Mouse (Mus musculus): ENCODE measurements around the gene Rabep1. TPM values are rescaled to one million over a fixed set of nuclear protein-coding genes. Genes with fewer than 3 reads are reported as not detected.

Gene Rabep1
- polyA plus RNA-seq, 1 experiment from 2014 or later, result 27.8 TPM

GRCm38 (mm10) chr11:70869263-70869662 is 24.7 kb downstream of the Rabep1 start:
- Histone ChIP-seq H3K4me1 (ENCODE audit: control insufficient read depth, insufficient read depth, low read length) (no peaks in the 10 kb centered on the region; the same call in 1 of the 2 replicates), H3K4me3 (ENCODE audit: low read depth, low read length) (no peak overlapping the region), H3K9me3 (replicated peaks; ENCODE audit: control insufficient read depth, low read length) (no peaks in the 10 kb centered on the region), H3K27me3 (ENCODE audit: control insufficient read depth, insufficient read depth, low read length) (no peaks in the 10 kb centered on the region), H3K36me3 (ENCODE audit: control insufficient read depth, insufficient read depth, low read length) (no peaks in the 10 kb centered on the region), H3K4me2 (no peak overlapping the region), H3K27ac (ENCODE audit: low read depth, low read length) (no peak overlapping the region), H3K9ac (ENCODE audit: low read depth, low read length) (no peak overlapping the region)
- 82% methylated on average over 3 of the region's 3 CpGs for WGBS (ENCODE audit: insufficient replicate concordance)
- no peak for ATAC-seq (replicated peaks; ENCODE audit: insufficient number of reproducible peaks, low FRiP score, low TSS enrichment)

GRCm38 (mm10) chr11:70869811-70870210 is 25.2 kb downstream of the Rabep1 start:
- Histone ChIP-seq H3K27ac (ENCODE audit: low read depth, low read length) (no peak overlapping the region), H3K27me3 (ENCODE audit: control insufficient read depth, insufficient read depth, low read length) (no peaks in the 10 kb centered on the region), H3K4me2 (no peak overlapping the region), H3K4me1 (ENCODE audit: control insufficient read depth, insufficient read depth, low read length) (no peaks in the 10 kb centered on the region; the same call in 1 of the 2 replicates), H3K36me3 (ENCODE audit: control insufficient read depth, insufficient read depth, low read length) (no peaks in the 10 kb centered on the region), H3K4me3 (ENCODE audit: low read depth, low read length) (no peak overlapping the region), H3K9ac (ENCODE audit: low read depth, low read length) (no peak overlapping the region), H3K9me3 (replicated peaks; ENCODE audit: control insufficient read depth, low read length) (no peaks in the 10 kb centered on the region)
- ATAC-seq (replicated peaks; ENCODE audit: insufficient number of reproducible peaks, low FRiP score, low TSS enrichment), result no peak
- WGBS (ENCODE audit: insufficient replicate concordance), result 86% methylated on average over 2 of the region's 2 CpGs

GRCm38 (mm10) chr11:70870407-70870806 is 25.8 kb downstream of the Rabep1 start:
- ATAC-seq (replicated peaks; ENCODE audit: insufficient number of reproducible peaks, low FRiP score, low TSS enrichment), result no peak
- WGBS (ENCODE audit: insufficient replicate concordance), result 84% methylated on average over 1 of the region's 1 CpGs
- Histone ChIP-seq H3K9ac (ENCODE audit: low read depth, low read length) (no peak overlapping the region), H3K4me2 (no peak overlapping the region), H3K36me3 (ENCODE audit: control insufficient read depth, insufficient read depth, low read length) (no peaks in the 10 kb centered on the region), H3K4me3 (ENCODE audit: low read depth, low read length) (no peak overlapping the region), H3K27ac (ENCODE audit: low read depth, low read length) (no peak overlapping the region), H3K4me1 (ENCODE audit: control insufficient read depth, insufficient read depth, low read length) (no peaks in the 10 kb centered on the region; the same call in 1 of the 2 replicates), H3K9me3 (replicated peaks; ENCODE audit: control insufficient read depth, low read length) (no peaks in the 10 kb centered on the region), H3K27me3 (ENCODE audit: control insufficient read depth, insufficient read depth, low read length) (no peaks in the 10 kb centered on the region)

- no peaks in the 10 kb centered on the region; the same call in 1 of the 2 replicates for H3K4me1 ChIP-seq (ENCODE audit: control insufficient read depth, insufficient read depth, low read length)
- no peak overlapping the region for H3K4me3 ChIP-seq (ENCODE audit: low read depth, low read length)
- H3K27me3 ChIP-seq (ENCODE audit: control insufficient read depth, insufficient read depth, low read length), result no peaks in the 10 kb centered on the region
- ATAC-seq (replicated peaks; ENCODE audit: insufficient number of reproducible peaks, low FRiP score, low TSS enrichment), result no peak
- H3K9me3 ChIP-seq (replicated peaks; ENCODE audit: control insufficient read depth, low read length), result no peaks in the 10 kb centered on the region
- H3K9ac ChIP-seq (ENCODE audit: low read depth, low read length), result no peak overlapping the region
- no peak overlapping the region for H3K27ac ChIP-seq (ENCODE audit: low read depth, low read length)
- no peak overlapping the region for H3K4me2 ChIP-seq
- H3K36me3 ChIP-seq (ENCODE audit: control insufficient read depth, insufficient read depth, low read length), result no peaks in the 10 kb centered on the region
- WGBS (ENCODE audit: insufficient replicate concordance), result 87% methylated on average over 1 of the region's 1 CpGs
These were observed 26.5 kb downstream of the Rabep1 start for GRCm38 (mm10) chr11:70871110-70871509.

GRCm38 (mm10) chr11:70871766-70872330 is 27.3 kb downstream of the Rabep1 start:
- ATAC-seq (replicated peaks; ENCODE audit: insufficient number of reproducible peaks, low FRiP score, low TSS enrichment), result no peak
- no peaks in the 10 kb centered on the region for H3K36me3 ChIP-seq (ENCODE audit: control insufficient read depth, insufficient read depth, low read length)
- 85% methylated on average over 3 of the region's 3 CpGs for WGBS (ENCODE audit: insufficient replicate concordance)

GRCm38 (mm10) chr11:70873846-70874613 is 29.5 kb downstream of the Rabep1 start:
- Histone ChIP-seq H3K9me3 (replicated peaks; ENCODE audit: control insufficient read depth, low read length) (no peaks in the 10 kb centered on the region), H3K4me1 (ENCODE audit: control insufficient read depth, insufficient read depth, low read length) (no peaks in the 10 kb centered on the region; the same call in 1 of the 2 replicates), H3K9ac (ENCODE audit: low read depth, low read length) (no peak overlapping the region), H3K4me3 (ENCODE audit: low read depth, low read length) (no peak overlapping the region), H3K4me2 (no peak overlapping the region), H3K27ac (ENCODE audit: low read depth, low read length) (no peak overlapping the region), H3K27me3 (ENCODE audit: control insufficient read depth, insufficient read depth, low read length) (no peaks in the 10 kb centered on the region), H3K36me3 (ENCODE audit: control insufficient read depth, insufficient read depth, low read length) (0 out of 2 replicates have a peak, but pooled peaks cover 2% of the 10 kb centered on the region)
- WGBS (ENCODE audit: insufficient replicate concordance), result 72% methylated on average over 1 of the region's 1 CpGs
- no peak for ATAC-seq (replicated peaks; ENCODE audit: insufficient number of reproducible peaks, low FRiP score, low TSS enrichment)

More at GRCm38 (mm10) chr11:70871766-70872330, 27.3 kb downstream of the Rabep1 start:
- Histone ChIP-seq H3K9ac (ENCODE audit: low read depth, low read length) (no peak overlapping the region), H3K9me3 (replicated peaks; ENCODE audit: control insufficient read depth, low read length) (no peaks in the 10 kb centered on the region), H3K4me2 (no peak overlapping the region), H3K27me3 (ENCODE audit: control insufficient read depth, insufficient read depth, low read length) (no peaks in the 10 kb centered on the region), H3K27ac (ENCODE audit: low read depth, low read length) (no peak overlapping the region), H3K4me1 (ENCODE audit: control insufficient read depth, insufficient read depth, low read length) (no peaks in the 10 kb centered on the region; the same call in 1 of the 2 replicates), H3K4me3 (ENCODE audit: low read depth, low read length) (no peak overlapping the region)

- no peak for ATAC-seq (replicated peaks; ENCODE audit: insufficient number of reproducible peaks, low FRiP score, low TSS enrichment)
These were observed 33.1 kb downstream of the Rabep1 start for GRCm38 (mm10) chr11:70877670-70878069.

GRCm38 (mm10) chr11:70882905-70883430 is 38.4 kb downstream of the Rabep1 start:
- H3K27ac ChIP-seq (ENCODE audit: low read depth, low read length), result no peak overlapping the region
- no peak overlapping the region for H3K4me3 ChIP-seq (ENCODE audit: low read depth, low read length)
- no peak for ATAC-seq (replicated peaks; ENCODE audit: insufficient number of reproducible peaks, low FRiP score, low TSS enrichment)
- no peaks in the 10 kb centered on the region for H3K27me3 ChIP-seq (ENCODE audit: control insufficient read depth, insufficient read depth, low read length)
- no peak overlapping the region for H3K9ac ChIP-seq (ENCODE audit: low read depth, low read length)
- H3K9me3 ChIP-seq (replicated peaks; ENCODE audit: control insufficient read depth, low read length), result no peaks in the 10 kb centered on the region
- no peak overlapping the region for H3K4me2 ChIP-seq
- H3K36me3 ChIP-seq (ENCODE audit: control insufficient read depth, insufficient read depth, low read length), result no peaks in the 10 kb centered on the region
- H3K4me1 ChIP-seq (ENCODE audit: control insufficient read depth, insufficient read depth, low read length), result no peaks in the 10 kb centered on the region
- 87% methylated on average over 3 of the region's 3 CpGs for WGBS (ENCODE audit: insufficient replicate concordance)

More at GRCm38 (mm10) chr11:70877670-70878069, 33.1 kb downstream of the Rabep1 start:
- Histone ChIP-seq H3K27ac (ENCODE audit: low read depth, low read length) (no peak overlapping the region), H3K9me3 (replicated peaks; ENCODE audit: control insufficient read depth, low read length) (no peaks in the 10 kb centered on the region), H3K36me3 (ENCODE audit: control insufficient read depth, insufficient read depth, low read length) (0 out of 2 replicates have a peak, but pooled peaks cover 2% of the 10 kb centered on the region), H3K4me3 (ENCODE audit: low read depth, low read length) (no peak overlapping the region), H3K4me1 (ENCODE audit: control insufficient read depth, insufficient read depth, low read length) (no peaks in the 10 kb centered on the region), H3K27me3 (ENCODE audit: control insufficient read depth, insufficient read depth, low read length) (no peaks in the 10 kb centered on the region), H3K9ac (ENCODE audit: low read depth, low read length) (no peak overlapping the region), H3K4me2 (no peak overlapping the region)
- 94% methylated on average over 7 of the region's 7 CpGs for WGBS (ENCODE audit: insufficient replicate concordance)
